Mouse (Mus musculus) heart, adult 8-10 months (tissue): ENCODE data around the gene Emc9. TPM values are rescaled to one million over a fixed set of nuclear protein-coding genes. Genes with fewer than 3 reads are reported as not detected.

Experiments used
- DNase-seq: peaks from one replicate; pipeline ENCODE4 v3.0.0; 2022; ENCODE audit warnings: low spot score
- total RNA-seq, 4 experiments: library from RNA; stranded (reverse); gene quantifications; 2 replicates each; pipeline ENCODE4 v1.2.4; 2022

Gene Emc9
- total RNA-seq, 4 experiments from 2014 or later = 65.0 to 75.0 (median 68.2) TPM

DNA sequence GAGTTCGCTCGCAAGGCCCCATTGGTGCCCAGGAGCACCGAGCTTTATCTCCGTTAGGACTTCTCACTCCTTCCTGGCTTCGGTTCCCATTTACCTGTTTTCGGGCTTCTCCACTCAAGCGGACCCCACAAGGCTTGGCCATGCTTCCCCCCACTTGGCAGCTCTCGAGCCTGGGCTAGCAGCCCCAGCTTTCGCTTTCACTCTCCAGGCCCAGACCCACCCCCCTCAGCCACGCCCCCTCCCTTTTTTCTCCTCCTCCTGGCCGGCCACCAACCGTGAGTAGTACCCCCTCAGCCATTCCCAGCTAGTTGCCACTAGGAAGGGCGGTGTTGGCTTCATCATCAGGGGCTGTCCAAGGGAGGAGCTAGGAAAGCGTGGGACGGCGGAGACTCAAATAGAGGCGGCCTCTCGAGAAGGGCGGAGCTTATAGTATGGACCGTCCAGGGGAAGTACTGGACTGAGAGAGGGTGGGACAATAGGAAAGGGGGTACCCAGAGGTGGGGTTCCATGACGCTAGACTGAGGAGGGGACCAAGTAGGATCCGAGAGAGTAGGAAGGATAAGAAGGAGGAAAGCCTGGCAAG is 5.7 kb upstream of the Emc9 start, which contains the start of gene Psme2:
TSS of gene Psme2 (minus strand) at position 366 of the 583 bp plus-strand sequence.
- DNase-seq = peak; percentile 98

DNA sequence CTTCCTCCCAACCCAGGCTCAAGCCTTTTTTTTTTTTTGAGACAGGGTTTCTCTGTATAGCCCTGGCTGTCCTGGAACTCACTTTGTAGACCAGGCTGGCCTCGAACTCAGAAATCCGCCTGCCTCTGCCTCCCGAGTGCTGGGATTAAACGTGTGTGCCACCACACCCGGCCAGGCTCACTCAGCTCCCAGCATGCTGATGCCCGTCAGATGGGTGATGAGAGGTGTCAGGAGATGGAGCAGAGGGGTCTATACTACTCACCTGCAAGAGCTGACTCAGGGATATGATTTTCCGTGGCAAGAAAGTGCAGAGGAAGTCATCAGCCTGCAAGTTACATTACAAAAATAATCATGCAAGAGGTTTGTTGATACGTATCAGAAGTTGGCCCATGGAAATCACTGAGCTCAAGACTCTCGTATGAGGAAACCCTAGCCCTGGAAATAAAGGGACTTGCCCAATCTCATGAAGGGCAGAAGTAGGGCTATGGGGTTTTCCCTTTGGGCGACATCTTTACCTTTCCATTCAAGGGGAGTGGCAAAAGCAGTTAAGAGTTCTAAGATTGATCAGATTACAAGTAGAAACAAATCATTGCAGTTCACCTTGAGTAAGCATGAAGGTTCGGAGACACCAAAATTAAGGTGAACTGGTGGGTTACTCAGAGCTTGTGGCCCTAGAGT is 4.8 kb upstream of the Emc9 start:
- no peak for DNase-seq

DNA sequence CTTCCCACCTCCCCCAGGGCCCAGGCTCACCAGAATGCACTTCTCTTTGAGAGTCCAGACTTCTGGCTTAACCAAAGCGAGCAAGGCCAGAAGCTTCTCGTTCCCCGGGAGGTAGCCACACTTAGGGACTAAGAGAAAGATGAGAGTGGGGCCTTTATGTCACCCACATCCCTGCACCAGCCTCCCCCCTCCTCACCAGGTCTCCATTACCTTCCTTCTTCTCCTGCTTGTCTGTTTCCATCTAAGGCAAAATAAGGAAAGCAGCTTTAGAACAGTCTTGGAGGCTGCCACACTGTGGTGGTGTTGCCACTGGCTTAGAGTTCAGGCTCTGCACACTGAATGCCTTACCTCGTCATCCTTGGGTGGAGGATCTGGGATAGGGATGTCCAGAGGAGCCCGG is 4.2 kb upstream of the Emc9 start:
- no peak for DNase-seq

DNA sequence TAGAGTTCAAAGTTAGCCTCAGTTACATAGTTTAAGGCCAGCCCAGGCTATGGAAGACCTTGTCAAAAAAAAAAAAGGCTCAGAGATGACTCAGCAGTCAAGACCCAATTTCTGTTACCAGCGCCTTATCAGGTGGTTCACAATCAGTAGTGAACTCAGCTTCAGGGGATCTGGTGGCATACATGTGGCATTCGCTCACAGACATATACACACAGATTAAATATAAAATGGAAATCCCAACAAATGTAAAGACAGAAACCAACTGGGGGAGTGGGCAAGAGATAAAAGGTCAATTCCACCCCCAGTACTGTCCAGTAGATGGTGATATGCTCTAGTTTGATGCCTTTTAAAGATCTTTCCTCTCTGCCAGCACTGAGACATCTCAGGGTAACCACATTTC is 1.0 kb upstream of the Emc9 start:
- DNase-seq = no peak

DNA sequence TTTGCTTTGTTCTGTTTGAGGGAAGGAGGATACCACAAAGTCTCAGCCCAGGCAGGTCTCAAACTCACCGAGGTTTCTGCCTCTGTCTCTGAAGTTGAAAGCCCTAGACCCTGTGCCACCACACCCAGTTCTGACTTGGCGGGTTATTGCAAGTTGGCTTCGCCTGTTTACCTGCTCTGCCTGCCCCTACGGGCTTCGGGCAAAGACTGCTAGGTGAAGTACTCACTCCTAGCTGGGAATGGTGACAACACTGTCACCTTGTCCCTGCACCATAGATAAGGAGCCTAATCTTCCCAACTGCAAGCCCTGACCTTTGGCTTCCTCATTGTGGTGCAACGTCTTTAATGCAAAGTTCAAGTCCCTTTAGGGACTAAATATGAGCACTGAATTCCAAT is 461 bp upstream of the Emc9 start:
- DNase-seq = no peak

DNA sequence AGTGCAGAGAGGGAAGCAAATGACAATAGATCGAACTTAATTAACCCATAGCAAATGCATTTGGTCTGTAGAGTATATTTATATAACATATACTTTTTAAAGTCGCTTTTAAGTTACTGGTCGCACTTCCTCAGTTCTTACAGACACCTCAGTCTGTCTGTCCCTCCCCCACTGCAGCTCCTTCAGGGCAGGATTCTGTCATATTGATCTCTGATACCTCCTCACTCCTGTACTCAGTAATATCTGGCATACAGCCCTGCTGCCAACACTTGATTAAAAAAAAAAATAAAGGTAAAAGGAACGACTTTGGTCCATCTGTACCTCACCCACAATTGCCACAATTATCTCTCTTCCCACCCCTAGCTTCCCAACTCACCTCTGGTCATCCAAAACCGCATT is 800 bp downstream of the Emc9 start:
- DNase-seq = no peak

DNA sequence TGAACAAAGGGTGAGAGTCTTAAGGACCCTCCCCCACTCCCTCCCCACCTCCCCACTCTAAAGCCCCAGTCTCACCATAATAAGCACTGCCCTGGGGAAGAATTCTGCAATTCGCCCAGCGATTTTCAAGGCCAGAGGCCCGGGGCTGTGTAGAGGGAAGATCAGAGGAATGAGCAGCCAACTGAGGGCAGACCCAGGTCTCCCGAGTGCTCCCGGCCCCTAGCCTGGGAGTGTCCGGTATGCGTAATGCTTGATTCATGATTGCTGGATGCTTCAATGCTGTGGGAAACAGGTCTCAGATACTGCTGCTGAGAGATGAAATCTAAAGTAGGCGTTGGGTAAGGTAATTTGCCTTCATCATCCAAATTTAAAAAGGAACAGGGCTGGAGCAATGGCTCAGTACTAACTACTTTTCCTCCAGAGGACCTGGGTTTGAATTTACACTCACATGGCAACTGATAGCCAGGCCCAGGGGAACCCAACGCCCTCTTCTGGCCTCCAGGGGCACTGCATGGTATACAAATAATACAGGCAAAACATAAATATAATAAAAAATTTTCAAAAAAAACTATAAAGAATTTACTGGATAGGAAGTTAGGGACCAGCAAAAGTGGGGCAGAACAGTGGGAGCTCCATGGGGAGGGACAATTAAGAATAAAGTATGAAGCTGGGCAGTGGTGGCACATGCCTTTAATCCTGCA is 3.0 kb downstream of the Emc9 start:
- no peak for DNase-seq

DNA sequence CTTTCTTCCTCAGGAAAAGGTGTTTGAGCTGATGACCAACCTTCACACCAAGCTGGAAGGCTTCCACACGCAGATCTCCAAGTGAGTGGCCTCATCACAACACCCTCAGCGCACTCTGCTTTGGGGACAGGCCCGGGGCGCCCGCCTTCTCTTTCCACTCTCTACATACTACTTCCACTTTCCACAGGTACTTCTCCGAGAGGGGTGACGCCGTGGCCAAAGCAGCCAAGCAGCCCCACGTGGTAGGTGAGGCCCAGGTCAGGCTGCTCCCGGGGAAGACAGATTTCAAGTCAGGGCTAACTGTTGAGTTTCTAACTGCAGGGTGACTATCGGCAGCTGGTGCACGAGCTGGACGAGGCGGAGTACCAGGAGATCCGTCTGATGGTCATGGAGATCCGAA is 4.4 kb downstream of the Emc9 start:
- no peak for DNase-seq

DNA sequence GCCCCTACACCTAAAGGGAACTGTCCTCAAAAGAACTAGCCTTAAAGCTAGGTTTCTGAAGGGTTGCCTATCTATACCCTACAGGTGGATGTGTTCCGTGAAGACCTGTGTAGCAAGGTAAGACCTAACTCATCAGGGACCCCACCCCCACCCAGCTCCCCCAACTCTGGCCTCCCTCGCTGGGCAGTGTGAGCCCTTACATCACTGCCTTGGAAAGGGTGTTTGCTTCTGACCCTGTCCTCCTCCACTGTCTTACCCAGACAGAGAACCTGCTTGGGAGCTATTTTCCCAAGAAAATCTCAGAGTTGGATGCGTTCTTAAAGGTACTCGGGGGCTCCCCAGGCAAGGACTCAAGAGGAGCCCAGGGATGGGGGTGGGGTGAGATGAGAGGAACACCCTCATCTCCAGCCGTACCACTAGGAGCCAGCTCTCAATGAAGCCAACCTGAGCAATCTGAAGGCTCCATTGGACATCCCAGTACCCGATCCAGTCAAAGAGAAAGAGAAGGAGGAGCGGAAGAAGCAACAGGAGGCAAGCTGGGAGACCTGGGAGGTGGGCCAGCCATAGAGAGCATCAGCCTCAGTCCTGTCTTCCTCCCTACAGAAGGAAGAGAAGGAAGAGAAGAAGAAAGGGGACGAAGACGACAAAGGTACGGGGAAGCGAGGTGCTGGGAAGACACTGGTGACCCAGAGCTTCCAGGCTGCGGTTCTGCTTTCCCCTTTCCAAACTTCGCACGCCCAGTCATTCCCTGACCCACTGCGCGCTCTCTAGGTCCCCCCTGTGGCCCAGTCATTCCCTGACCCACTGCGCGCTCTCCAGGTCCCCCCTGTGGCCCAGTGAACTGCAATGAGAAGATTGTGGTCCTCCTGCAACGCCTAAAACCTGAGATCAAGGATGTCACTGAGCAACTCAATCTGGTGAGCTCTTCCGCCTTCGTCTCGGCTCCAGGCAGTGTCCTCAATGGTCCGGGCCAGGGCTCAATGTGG is 5.3 kb downstream of the Emc9 start:
- DNase-seq = no peak

DNA sequence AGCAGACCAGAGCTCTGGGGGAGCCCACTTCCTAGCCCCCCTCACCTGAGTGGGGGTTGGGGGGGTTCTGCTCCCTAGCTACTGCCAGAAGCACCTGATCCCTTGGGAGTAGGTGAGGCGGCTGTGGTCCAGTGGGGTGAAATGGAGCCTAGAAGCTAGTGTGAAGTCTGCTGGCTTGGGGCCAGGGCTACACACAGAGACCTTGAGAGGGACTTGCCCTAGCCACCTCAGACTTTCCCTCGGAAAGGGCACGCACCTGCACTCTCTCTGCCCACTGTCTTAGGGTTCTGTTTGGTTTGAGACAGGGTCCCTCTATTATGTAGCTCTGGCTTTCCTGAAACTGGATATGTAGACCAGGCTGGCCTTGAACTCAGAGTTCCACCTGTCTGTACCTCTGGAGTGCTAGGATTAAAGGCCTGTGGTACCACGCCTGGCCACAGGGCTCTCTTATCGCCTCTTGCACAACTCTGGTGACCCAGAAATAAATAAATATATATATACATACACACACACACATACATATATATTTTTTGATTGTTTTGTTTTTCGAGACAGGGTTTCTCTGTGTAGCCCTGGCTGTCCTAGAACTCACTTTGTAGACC is 6.3 kb downstream of the Emc9 start:
- DNase-seq = peak; percentile 45

DNA sequence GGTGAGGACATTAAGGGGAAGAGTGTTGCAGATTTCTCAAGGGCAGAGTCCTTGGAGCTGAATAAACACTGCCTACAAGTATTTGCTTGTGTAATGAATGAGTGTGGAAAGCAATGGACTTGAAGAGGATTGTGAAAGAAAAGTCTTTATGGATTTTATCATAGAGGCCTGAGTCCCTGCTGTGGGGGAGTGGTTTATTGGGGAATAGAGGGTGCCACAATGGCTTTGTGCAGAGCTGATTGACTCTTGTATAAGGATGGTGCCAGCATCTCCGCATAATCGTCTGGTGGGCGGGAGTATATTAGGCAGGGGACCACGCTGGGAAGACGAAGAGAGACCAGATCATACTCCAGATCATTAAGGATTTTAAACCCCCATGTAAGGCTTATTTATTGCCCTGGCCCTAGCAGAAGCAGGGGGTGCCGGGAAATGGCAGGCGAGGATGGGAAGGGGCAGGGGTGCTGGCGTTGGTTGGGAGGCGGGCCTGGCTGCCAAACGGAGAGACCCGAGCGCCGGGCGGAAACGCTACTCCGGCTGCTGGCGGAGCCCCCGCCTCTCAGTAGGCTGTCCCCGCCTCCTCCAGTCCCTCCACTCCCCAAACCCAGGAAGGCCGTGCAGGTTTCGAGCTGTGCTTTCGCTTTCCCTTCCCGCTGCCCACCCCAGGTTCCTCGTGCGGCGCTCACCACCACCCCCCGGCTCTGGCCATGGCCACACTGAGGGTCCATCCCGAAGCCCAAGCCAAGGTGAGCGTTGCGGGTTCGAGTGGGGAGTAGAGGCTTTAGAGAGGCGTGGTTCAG is 7.0 kb downstream of the Emc9 start, which contains the start of gene Psme1:
TSS of gene Psme1 (plus strand) at position 253 of the 797 bp plus-strand sequence.
- peak; percentile 81 for DNase-seq

DNA sequence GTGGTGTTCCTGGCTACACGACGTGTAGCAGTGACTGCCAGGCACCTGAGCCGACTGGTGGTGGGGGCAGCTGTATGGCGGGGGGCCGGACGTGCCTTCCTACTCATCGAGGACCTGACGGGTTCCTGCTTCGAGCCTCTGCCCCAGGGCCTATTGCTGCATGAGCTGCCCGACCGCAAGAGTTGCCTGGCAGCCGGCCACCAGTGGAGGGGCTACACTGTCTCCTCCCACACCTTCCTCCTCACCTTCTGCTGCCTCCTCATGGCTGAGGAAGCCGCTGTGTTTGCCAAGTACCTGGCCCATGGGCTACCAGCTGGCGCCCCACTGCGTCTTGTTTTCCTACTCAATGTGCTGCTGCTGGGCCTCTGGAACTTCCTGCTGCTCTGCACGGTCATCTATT is 8.7 kb downstream of the Emc9 start:
- no peak for DNase-seq

DNA sequence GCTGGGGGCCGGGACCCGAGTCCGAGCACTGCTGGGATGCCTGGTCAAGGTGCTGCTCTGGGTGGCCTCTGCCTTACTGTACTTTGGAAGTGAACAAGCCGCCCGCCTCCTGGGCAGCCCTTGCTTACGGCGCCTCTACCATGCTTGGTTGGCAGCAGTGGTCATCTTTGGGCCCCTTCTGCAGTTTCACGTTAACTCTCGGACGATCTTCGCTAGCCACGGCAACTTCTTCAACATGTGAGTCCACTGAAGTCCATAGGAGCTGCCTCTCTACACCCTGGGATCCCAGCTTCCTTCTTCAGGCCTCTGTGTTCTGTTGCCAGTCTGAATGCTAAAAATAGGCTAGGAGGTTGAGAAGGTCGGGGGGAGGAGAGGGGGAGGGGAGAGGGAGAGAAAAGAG is 9.4 kb downstream of the Emc9 start:
- no peak for DNase-seq

DNA sequence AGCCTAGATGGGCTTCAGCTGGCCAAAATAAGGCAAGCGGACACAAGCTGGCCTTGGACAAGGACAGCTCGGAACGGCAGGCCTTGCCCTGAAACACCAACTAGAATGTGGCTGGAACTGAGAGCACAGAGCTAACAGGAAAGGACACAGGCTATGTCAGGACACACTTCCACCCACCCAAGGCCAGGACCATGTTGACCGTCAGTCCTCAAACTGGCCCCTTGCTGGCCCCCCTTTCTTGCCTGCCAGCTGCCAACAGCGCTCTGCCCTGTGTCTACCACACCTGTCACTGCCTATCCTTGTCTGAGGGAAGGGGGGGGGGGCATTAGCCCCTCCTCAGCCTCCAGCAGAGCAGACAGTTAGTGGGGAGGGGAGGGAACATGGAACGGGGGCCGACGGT is 9.8 kb downstream of the Emc9 start, which contains the start of gene Fitm1:
TSS of gene Fitm1 (plus strand) at position 316 of the 400 bp plus-strand sequence.
- no peak for DNase-seq

DNA sequence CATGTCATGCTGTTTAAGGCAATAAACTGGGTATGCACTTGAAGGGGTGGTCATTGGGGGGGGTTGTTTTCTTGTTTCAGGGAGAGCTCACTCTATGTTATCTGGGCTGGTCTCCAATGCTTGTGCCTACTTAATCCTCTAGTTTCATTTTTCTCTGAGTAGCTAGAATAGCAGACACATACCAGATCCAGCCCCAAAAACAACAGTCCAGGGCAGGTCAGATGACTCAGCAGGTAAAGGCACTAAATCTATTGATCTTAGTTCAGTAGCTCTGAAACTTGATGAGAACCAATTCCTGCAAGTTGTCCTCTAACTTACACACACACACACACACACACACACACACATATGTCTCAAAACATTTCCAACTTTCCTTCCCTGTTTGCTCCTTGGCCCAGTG is 13.3 kb downstream of the Emc9 start:
- no peak for DNase-seq

DNA sequence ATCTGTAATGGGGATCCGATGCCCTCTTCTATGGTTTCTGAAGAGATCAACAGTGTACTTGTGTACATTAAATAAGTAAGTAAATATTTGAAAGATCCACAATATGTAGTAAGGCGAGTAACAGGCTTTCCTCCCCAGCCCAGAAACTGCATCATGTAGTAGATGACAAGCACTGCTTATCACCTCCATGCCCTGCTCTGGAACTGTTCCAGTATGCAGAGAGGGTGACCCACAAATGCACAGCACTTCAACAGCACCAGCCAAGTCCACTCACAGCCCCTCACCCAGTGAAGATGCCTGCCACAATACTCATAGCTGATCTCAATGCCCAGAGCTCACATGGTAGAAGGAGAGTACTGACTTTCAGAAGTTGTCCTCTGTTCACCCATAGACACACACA is 14.5 kb downstream of the Emc9 start:
- no peak for DNase-seq

DNA sequence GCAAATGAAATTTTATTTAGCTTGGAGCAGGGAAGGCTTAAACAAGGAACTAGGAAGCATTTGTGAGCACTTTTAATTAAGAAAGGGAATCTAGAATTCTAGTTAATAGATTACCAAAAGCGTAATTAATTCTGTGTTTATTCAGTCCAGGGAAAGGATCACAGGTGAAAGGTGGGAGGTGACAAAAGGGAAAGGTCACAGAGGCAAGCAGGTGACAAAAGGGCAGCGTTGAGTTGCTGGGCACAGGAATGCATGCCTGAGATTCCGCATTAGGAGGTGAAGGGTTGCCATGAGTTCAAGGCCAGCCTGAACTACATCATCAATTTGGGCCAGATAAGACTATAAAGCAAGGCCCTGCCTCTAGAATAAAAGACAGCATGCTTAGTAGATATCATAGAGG is 17.6 kb downstream of the Emc9 start:
- no peak for DNase-seq

DNA sequence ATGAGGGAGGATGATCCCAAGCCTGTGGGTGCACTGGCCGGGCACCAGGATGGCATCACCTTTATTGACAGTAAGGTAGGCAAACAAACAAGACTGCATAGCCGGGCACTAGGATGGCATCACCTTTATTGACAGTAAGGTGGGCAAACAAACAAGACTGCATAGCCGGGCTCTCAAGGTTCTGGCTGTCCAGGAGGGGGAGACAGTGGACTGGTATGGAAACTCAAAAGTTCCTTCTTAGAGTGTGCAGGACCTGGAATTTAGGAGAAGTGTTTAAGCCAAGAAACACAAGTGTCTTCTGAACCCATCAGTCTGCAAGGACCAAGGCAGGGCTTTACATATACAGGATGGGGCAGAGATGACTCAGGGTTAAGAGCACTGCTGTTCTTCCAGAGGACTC is 19.4 kb downstream of the Emc9 start:
- no peak for DNase-seq

DNA sequence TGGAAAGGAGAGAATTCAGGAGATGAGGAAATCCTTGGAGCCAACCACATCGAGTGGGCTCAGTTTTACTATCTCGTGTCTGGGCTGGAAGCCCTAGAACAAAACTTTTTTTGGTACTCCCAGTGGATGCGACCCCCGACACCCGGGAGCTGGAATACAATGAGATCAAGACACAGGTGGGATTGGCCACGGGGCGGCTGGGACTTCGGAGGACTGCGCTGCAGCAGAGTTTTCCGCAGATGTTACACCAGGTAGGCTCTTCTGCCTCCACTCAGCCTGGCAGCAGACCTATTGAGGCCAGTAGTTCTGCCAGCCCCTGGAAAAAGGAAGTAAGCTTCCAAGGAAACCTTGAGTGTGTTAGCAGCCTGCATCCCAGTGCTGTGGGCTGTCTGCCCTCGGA is 21.9 kb downstream of the Emc9 start:
- DNase-seq = no peak

DNA sequence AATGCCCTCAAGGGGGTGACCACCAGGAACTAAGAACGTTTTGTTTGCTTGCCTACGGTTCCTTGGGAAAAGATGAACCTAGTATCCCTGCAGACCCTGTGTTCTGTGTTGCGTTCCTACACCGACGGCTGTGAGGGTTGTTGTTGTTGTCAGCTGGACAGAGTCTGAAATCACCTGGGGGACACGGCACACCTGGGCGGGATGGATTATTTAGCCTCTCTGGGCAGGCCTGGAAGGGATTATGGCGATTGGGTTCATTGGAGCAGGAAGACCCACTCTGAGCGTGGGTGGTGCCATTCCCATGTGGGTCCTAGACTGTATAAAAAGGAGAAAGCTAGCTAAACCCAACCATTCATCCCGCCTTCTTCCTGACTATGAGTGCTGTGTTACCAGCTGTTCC is 23.2 kb downstream of the Emc9 start:
- DNase-seq = no peak
